Mouse (Mus musculus) T-helper 17 cell (primary cell): ENCODE results near the gene Prkg1.

Experiments used
- in situ Hi-C, 2 experiments: fragments of 300-600 bp; cut with MboI, MseI; formaldehyde crosslinking; loops; 1 replicate in 1 of 2; 2 replicates in 1 of 2; pipeline ENCODE4 v1.15.1; 2025; ENCODE audit warnings: high pct_unique_total_duplicates in 2 of 2

Prkg1 gene

GRCm38 (mm10) chr19:30901025-30901424 is 863.8 kb downstream of the Prkg1 start:
- in situ Hi-C loops = no loop called here

GRCm38 (mm10) chr19:30890377-30890776 is 874.5 kb downstream of the Prkg1 start:
- in situ Hi-C loops = no loop called here

GRCm38 (mm10) chr19:30889851-30890250 is 875.0 kb downstream of the Prkg1 start:
- in situ Hi-C loops = no loop called here

- in situ Hi-C loops = no loop called here
Observed at GRCm38 (mm10) chr19:30861441-30861840, 903.4 kb downstream of the Prkg1 start.

- in situ Hi-C loops = loop anchor here in 1 of 2 experiments (10.0 kb wide), 1 partner anchor 836 kb away; no protein-coding TSS in a partner anchor
Observed at GRCm38 (mm10) chr19:30851023-30851422, 913.8 kb downstream of the Prkg1 start.

- in situ Hi-C loops = loop anchor here in 1 of 2 experiments (25.0 kb wide), 1 partner anchor 842 kb away; no protein-coding TSS in a partner anchor
Observed at GRCm38 (mm10) chr19:30844916-30845315, 919.9 kb downstream of the Prkg1 start.

- in situ Hi-C loops = loop anchor here in 1 of 2 experiments (25.0 kb wide), 1 partner anchor 844 kb away; no protein-coding TSS in a partner anchor
Observed at GRCm38 (mm10) chr19:30843637-30844036, 921.2 kb downstream of the Prkg1 start.

GRCm38 (mm10) chr19:30843052-30843564 is 921.7 kb downstream of the Prkg1 start:
- in situ Hi-C loops = loop anchor here in 1 of 2 experiments (25.0 kb wide), 1 partner anchor 844 kb away; no protein-coding TSS in a partner anchor

- in situ Hi-C loops = loop anchor here in 1 of 2 experiments (25.0 kb wide), 1 partner anchor 845 kb away; no protein-coding TSS in a partner anchor
Observed at GRCm38 (mm10) chr19:30842640-30843039, 922.2 kb downstream of the Prkg1 start.

- in situ Hi-C loops = loop anchor here in 1 of 2 experiments (25.0 kb wide), 1 partner anchor 854 kb away; no protein-coding TSS in a partner anchor
Observed at GRCm38 (mm10) chr19:30833045-30833651, 931.7 kb downstream of the Prkg1 start.

- in situ Hi-C loops = loop anchor here in 1 of 2 experiments (25.0 kb wide), 1 partner anchor 858 kb away; no protein-coding TSS in a partner anchor
Observed at GRCm38 (mm10) chr19:30829231-30829775, 935.5 kb downstream of the Prkg1 start.

- in situ Hi-C loops = loop anchor here in 1 of 2 experiments (25.0 kb wide), 1 partner anchor 859 kb away; no protein-coding TSS in a partner anchor
Observed at GRCm38 (mm10) chr19:30827820-30828219, 937.0 kb downstream of the Prkg1 start.

- in situ Hi-C loops = loop anchor here in 1 of 2 experiments (25.0 kb wide), 1 partner anchor 861 kb away; no protein-coding TSS in a partner anchor
Observed at GRCm38 (mm10) chr19:30826106-30826505, 938.7 kb downstream of the Prkg1 start.

- in situ Hi-C loops = no loop called here
Observed at GRCm38 (mm10) chr19:30815661-30816060, 949.2 kb downstream of the Prkg1 start.

- in situ Hi-C loops = no loop called here
Observed at GRCm38 (mm10) chr19:30806265-30806664, 958.6 kb downstream of the Prkg1 start.

- in situ Hi-C loops = no loop called here
Observed at GRCm38 (mm10) chr19:30780803-30781202, 984.0 kb downstream of the Prkg1 start.

- in situ Hi-C loops = no loop called here
Observed at GRCm38 (mm10) chr19:30768316-30768715, 996.5 kb downstream of the Prkg1 start.

GRCm38 (mm10) chr19:30744426-30744825 is 1020.4 kb downstream of the Prkg1 start:
- in situ Hi-C loops = loop anchor here in 1 of 2 experiments (5.0 kb wide), 1 partner anchor 97 kb away; no protein-coding TSS in a partner anchor

- in situ Hi-C loops = loop anchor here in 1 of 2 experiments (5.0 kb wide), 1 partner anchor 52 kb away; no protein-coding TSS in a partner anchor
Observed at GRCm38 (mm10) chr19:30699130-30699529, 1065.7 kb downstream of the Prkg1 start.

GRCm38 (mm10) chr19:30691258-30691657 is 1073.6 kb downstream of the Prkg1 start:
- in situ Hi-C loops = no loop called here

- in situ Hi-C loops = no loop called here
Observed at GRCm38 (mm10) chr19:30690691-30691090, 1074.1 kb downstream of the Prkg1 start.

- in situ Hi-C loops = no loop called here
Observed at GRCm38 (mm10) chr19:30687942-30688341, 1076.9 kb downstream of the Prkg1 start.
